In the genomic region with DNA sequence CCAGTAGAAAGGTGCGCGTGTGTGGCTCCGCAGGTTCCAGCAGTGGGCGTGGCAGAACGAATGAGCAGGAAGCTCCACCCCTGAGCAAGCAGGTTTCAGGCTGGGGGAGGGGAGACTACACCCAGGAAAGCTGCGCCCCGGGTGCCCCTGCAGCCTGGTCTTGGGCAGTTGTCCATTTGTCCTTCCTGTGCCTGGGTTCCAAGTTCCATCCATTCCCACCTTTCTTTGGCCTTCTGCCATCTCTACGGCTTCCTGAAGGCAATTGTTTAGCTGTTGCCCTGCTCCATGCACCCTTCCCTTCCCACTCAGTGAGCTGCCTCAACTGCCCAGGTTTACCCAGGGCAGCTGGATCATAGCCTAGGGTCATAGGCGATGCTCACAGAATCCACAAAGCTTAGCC, we compare ENCODE assay signal across 24 mouse cellular contexts.
DNase-seq lines count a peak whose midpoint lies in the region; ATAC-seq and TF ChIP-seq lines count a peak whose summit lies in the region.
"Had no signal": no experiment of that assay in that cellular context is flagged by ENCODE, and none has a peak within 500 bp of the region (broad histone marks: within the 10 kb centered on the region; RNA-seq: fewer than 3 reads in every experiment).

No protein-coding gene starts in this region.

- no peak overlapping the region for H3K4me2 ChIP-seq in intestine, embryonic 15.5 days (replicated peaks)
- no peak overlapping the region for H3K4me2 ChIP-seq in intestine, postnatal 0 days (replicated peaks; ENCODE audit: low read depth)
- H3K4me2 ChIP-seq: embryonic facial prominence, embryonic 12.5 days; forebrain, embryonic 13.5 days had no signal

- no peak overlapping the region for H3K4me3 ChIP-seq in intestine, embryonic 15.5 days (replicated peaks)
- no peak overlapping the region for H3K4me3 ChIP-seq in intestine, postnatal 0 days (ENCODE audit: low read depth, low read length)
- H3K4me3 ChIP-seq: embryonic facial prominence, embryonic 10.5 days; embryonic facial prominence, embryonic 12.5 days; forebrain, embryonic 13.5 days had no signal

- H3K27ac ChIP-seq in intestine, embryonic 15.5 days, result no peak overlapping the region
- no peak overlapping the region for H3K27ac ChIP-seq in intestine, postnatal 0 days (ENCODE audit: low read depth, low read length)
- H3K27ac ChIP-seq: embryonic facial prominence, embryonic 10.5 days; embryonic facial prominence, embryonic 12.5 days; forebrain, embryonic 13.5 days had no signal

- H3K4me1 ChIP-seq in intestine, embryonic 15.5 days (replicated peaks), result no peaks in the 10 kb centered on the region
- H3K4me1 ChIP-seq in intestine, postnatal 0 days (replicated peaks; ENCODE audit: control insufficient read depth, insufficient read depth, low read length), result no peaks in the 10 kb centered on the region
- H3K4me1 ChIP-seq: embryonic facial prominence, embryonic 12.5 days had no signal

- 48% methylated on average over 9 of the region's 9 CpGs for whole genome bisulfite sequencing in intestine, embryonic 15.5 days
- WGBS in intestine, postnatal 0 days, result 41% methylated on average over 9 of the region's 9 CpGs

- peak; percentile 1 for DNase-seq in gastrocnemius, postnatal 14 days
- no peak for DNase-seq in gastrocnemius, adult 8-10 months (ENCODE audit: low spot score in 2 of 2)
- DNase-seq in ovary, adult 18-20 months (ENCODE audit: low spot score), result peak; percentile 1
- no peak for DNase-seq in ovary, postnatal 14 days (ENCODE audit: low spot score)
- DNase-seq in urinary bladder, postnatal 14 days (ENCODE audit: low spot score), result peak; percentile 12
- no peak for DNase-seq in urinary bladder, postnatal 36 days (ENCODE audit: low spot score in 2 of 2)
- DNase-seq: adrenal gland, adult 8-10 months; adrenal gland, postnatal 14 days; adrenal gland, postnatal 36 days; B cell, adult 2 months; cerebellum, adult 11-12 months; cerebellum, adult 2 months; cerebellum, adult 9-10 months; cerebellum, postnatal 10 days; cerebellum, postnatal 25 days had no signal

- H3K27me3 ChIP-seq in intestine, embryonic 15.5 days (replicated peaks), result no peaks in the 10 kb centered on the region
- H3K27me3 ChIP-seq in intestine, postnatal 0 days (replicated peaks; ENCODE audit: control insufficient read depth, insufficient read depth, low read length), result no peaks in the 10 kb centered on the region
- H3K27me3 ChIP-seq: forebrain, embryonic 13.5 days had no signal

- no peaks in the 10 kb centered on the region for H3K9me3 ChIP-seq in intestine, embryonic 15.5 days
- H3K9me3 ChIP-seq in intestine, postnatal 0 days (ENCODE audit: control insufficient read depth), result no peaks in the 10 kb centered on the region
- H3K9me3 ChIP-seq: embryonic facial prominence, embryonic 10.5 days; embryonic facial prominence, embryonic 12.5 days; forebrain, embryonic 13.5 days had no signal

- no peak overlapping the region for H3K9ac ChIP-seq in intestine, embryonic 15.5 days
- H3K9ac ChIP-seq in intestine, postnatal 0 days (ENCODE audit: low read depth, low read length), result no peak overlapping the region
- H3K9ac ChIP-seq: embryonic facial prominence, embryonic 12.5 days; forebrain, embryonic 13.5 days had no signal

- no peaks in the 10 kb centered on the region for H3K36me3 ChIP-seq in intestine, embryonic 15.5 days
- H3K36me3 ChIP-seq in intestine, postnatal 0 days (ENCODE audit: control insufficient read depth, insufficient read depth), result no peaks in the 10 kb centered on the region
- H3K36me3 ChIP-seq: embryonic facial prominence, embryonic 10.5 days; embryonic facial prominence, embryonic 12.5 days; G1E had no signal

- ATAC-seq in intestine, embryonic 15.5 days, result 0 out of 2 replicates have a peak, but pooled peaks have one; percentile 39
- no peak for ATAC-seq in intestine, postnatal 0 days
- ATAC-seq: activated CD4-positive, CD25-positive, alpha-beta regulatory T cell, adult 4 months; CD4-positive, CD25-positive, alpha-beta regulatory T cell, adult 4 months; forebrain, embryonic 13.5 days; Patski had no signal

- TF ChIP-seq CTCF in intestine, postnatal 0 days (IDR thresholded peaks at IDR 0.05; ENCODE audit: low read depth), result no peak

- intact Hi-C loops in gastrocnemius, postnatal 14 days (cut with DNase I; ENCODE audit: low total_unique reads), result no loop called here

Comparison
In these comparisons a context has a peak if more than half of its experiments do, and no peak if none do; other contexts are left out.
1. DNase-seq: peak in gastrocnemius, postnatal 14 days (single experiment), ovary, adult 18-20 months (single experiment) and urinary bladder, postnatal 14 days (single experiment); none in gastrocnemius, adult 8-10 months (0 of 2), ovary, postnatal 14 days (single experiment) and urinary bladder, postnatal 36 days (0 of 2).